In genomic region chr7:80376192-80376591, GRCm38 (mm10) we compare ENCODE assay signal across 1 mouse cellular context.
TF ChIP-seq lines count a peak whose summit lies in the region.

No protein-coding gene starts in this region.

TF ChIP-seq in myocyte, 11 proteins besides CTCF, POLR2A, EP300 and RAD21:
- no peak for TF ChIP-seq REST (IDR thresholded peaks at IDR 0.05; ENCODE audit: insufficient read depth, insufficient read length)
- no peak for TF ChIP-seq E2F4 (IDR thresholded peaks at IDR 0.05; ENCODE audit: insufficient read depth)
- TF ChIP-seq MYOG (IDR thresholded peaks at IDR 0.05; ENCODE audit: control insufficient read depth in 1 of 3, insufficient read depth in 1 of 3, insufficient read length in 2 of 3, low read depth in 2 of 3) = no peak
- TF ChIP-seq MYOD1 (IDR thresholded peaks at IDR 0.05; ENCODE audit: control insufficient read depth in 1 of 3, insufficient read length in 2 of 3, low read depth in 2 of 3) = no peak
- TF ChIP-seq TCF3 (IDR thresholded peaks at IDR 0.05; ENCODE audit: insufficient read length, low read depth) = no peak
- TF ChIP-seq USF1 (IDR thresholded peaks at IDR 0.05; ENCODE audit: low read depth) = no peak
- TF ChIP-seq POLR2AphosphoS2 (IDR thresholded peaks at IDR 0.05; ENCODE audit: insufficient read length, low read depth) = no peak
- TF ChIP-seq MAX (IDR thresholded peaks at IDR 0.05; ENCODE audit: low read depth) = no peak
- TF ChIP-seq TCF12 (IDR thresholded peaks at IDR 0.05; ENCODE audit: insufficient read depth, poor library complexity, severe bottlenecking) = no peak
- TF ChIP-seq CEBPB (IDR thresholded peaks at IDR 0.05; ENCODE audit: insufficient read depth, poor library complexity, severe bottlenecking) = no peak
- no peak for TF ChIP-seq SRF (IDR thresholded peaks at IDR 0.05; ENCODE audit: control insufficient read depth, insufficient read length, low read depth)
